Mouse (Mus musculus) frontal cortex, adult (tissue): ENCODE results near the gene Arfgef2.

Experiments used
- ATAC-seq: cut with Nextera tagmentation; 2 replicates; pipeline ENCODE4 v1.9.2; 2017; ENCODE audit warnings: mild to moderate bottlenecking, moderate library complexity, mixed read lengths; ENCODE audit not compliant: low TSS enrichment

Arfgef2 gene

DNA sequence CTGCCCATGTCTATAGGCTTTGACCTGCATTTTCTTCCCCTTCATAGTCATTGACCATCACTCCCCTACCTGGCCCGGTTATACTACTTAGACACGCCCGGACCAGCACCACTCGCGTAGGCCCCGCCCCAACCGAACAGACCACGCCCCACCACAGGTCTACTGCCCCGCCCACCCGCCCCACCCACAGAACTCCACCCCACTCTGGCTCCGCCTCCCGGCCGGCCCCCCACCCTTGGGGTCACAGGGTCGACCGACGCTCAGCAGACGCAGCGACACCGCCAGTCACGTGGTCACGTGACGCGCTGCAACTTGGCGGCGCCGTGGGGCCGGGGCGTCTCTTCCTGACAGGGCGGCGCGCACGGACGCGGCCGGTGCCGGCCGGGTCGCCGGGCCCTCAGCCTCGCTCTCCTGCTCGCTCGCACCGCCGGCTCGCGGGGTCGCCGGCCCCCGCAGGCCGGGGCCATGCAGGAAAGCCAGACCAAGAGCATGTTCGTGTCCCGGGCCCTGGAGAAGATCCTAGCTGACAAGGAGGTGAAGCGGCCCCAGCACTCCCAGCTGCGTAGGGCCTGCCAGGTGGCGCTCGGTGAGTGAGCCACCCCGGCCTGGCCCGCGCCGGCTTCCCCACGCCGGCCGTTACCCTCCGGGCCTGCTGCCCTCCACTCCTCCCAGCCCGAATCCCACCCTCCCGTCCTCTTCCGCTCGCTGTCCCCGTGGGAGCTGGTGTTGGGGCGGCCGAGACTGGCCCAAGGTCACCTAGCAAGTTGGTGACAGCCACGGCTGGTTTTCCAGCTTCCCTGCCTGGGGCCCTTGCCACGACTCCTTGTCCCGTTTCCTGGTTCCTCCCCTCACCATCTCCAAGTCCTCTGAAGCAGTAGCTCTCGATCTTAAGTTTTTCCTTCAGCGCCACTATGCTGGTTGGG lies at the start of gene Arfgef2:
Arfgef2 (plus strand) TSS at position 339 of the 923 bp plus-strand sequence.
- ATAC-seq, result peak; percentile 61

DNA sequence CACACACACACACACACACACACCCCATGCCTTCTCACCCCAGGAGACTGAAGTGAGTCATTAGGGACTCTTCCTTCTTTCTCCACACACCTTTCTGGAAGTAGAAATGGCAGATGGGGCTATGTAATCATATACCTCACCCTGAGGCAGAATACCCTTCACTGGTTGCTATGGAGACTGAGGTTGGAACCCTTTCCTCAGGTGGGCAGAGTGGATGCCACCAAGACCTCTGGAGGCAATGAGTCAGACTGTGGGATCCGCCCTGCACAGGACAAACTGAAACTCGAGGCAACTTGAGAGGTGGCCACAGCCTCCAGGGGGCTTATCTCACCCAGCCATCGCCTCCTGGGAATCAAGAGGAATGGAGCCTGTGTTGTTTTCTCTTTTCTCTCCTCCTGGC lies 47.4 kb upstream of the Arfgef2 start:
- no peak for ATAC-seq

DNA sequence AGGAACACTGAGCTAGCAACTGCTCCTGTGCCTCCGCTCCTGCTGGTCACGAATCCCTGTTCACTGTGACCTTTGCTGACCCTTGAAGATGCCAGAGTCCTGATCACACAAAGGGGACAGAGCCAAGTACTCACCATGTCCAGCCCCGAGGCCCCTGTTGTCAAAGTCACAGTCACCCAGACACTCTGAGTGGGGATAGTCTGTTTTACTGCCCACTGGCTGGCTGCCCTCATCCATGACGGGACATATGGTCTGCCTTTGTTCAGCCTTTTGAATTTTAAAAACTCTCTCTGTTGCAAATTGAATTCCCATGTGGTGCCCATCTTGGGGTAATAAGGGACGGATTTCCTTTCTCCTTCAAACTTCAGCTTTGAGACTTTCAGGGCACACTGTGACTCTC lies 41.3 kb upstream of the Arfgef2 start:
- ATAC-seq, result peak; percentile 9; the same call in 1 of the 2 replicates

DNA sequence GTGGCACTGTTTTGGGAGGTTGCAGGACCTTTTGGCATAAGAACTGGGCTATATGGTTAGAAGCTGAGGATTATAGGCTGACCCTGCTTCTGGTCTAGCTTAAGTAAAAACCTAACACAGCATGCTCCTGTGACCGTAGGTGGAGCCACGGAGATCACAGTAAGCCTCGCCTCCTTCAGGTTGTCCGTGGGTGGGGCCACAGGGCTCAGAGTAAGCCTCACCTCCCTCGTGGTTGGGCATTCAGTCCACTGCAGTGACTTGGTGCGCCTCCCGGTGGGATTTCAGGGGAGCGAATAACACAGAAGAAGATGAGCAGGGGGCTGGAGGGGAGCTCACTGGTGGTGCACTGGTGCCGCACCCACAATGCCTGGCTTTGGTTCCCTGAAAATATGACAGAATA lies 37.8 kb upstream of the Arfgef2 start:
- no peak for ATAC-seq

DNA sequence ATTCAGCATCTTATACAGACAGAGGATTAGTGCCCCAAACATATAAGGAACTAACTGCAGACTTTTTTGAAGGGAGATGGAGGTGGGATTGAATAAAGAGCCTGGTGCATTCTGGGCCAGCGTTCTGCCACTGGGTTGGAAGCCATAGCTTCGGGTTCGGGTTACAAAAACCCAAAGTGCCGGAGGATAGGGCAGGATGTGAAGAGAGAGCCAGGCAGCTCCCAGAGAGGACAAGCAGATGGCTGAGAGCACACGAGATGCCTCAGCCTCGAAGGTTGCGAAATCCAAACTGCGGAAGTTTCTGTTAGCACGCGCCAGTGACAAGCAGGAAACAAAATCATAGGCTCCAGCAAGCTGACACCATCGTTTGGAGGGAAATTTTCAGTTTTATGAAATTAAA lies 34.0 kb upstream of the Arfgef2 start:
- no peak for ATAC-seq

DNA sequence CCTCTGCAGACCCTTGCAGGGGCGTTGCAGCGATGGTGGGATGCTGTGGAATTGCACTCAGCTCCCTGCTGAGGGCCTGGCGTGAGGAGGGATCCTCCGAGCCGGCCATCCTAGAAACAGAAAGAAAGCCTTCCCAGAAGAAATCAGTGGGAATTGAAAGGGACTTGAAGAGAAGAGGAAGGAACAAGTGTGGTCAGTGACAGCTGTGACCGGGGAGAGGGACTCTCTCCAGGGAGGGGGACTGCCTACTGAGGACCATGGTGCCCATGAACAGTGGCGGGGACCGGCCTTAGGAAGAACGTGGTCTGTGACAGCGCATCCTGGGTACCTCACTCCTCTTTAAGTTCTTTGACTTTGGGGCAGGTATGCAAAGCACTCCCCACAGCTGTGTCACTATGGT lies 31.8 kb upstream of the Arfgef2 start:
- ATAC-seq, result no peak

DNA sequence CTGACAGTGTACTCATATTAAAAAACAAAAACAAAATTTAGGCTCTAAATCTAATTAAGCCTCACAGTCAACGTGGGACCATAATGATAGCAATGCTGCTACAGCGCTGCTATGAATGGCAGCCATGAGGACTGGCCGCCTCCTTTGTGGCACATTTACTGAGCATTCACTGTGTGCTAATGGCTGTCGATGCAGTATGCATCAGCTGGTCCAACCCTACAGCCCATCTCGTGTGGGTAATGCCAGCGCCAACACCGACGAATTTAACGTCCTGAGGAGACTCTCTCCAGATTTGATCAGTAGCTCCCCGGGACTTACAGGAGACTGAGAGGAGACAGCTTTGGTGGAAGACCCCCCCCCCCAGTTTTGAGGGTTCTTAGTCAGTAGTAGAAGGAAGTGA lies 31.1 kb upstream of the Arfgef2 start:
- ATAC-seq, result no peak

DNA sequence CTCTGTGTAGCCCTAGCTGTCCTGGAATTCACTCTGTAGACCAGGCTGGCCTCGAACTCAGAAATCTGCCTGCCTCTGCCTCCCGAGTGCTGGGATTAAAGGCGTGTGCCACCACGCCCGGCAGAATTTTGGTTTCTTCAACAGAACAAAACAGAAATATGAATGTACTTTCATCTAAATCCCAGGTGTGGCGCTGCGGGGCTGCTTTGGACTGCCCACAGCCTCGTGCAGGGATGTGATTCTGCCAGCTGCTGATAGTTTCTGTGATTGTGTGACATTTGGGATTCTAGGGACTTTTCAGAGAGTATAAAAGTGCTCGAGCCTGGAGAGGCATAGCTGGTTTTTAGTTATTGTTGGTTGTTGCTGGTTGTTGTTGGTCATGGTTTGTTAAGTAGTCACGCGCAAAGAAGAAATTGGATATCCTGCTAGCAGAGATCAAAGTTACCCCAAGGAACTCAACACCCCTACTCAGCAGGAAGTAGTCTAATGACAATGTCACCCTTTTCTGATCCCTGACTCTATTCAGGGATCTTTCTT lies 30.0 kb upstream of the Arfgef2 start:
- no peak for ATAC-seq

DNA sequence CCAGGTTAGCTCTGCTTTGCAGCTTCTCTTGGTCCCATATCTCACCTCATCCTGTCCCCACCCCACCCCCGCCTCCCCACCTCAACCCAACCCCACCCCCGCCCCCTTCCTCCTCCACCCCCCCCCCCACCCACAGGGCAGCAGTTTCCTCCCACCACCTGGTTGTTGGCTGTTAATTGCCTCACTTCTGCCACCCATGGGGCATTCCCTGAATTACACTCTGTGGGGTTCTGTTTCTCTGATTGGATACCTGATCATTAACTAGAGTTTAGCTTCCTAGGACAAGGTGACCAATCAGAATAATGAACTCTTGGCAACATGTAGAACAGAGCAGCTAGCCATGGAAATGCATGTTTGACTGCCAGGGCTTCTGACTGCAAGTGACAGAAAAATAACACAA lies 29.1 kb upstream of the Arfgef2 start:
- no peak for ATAC-seq

DNA sequence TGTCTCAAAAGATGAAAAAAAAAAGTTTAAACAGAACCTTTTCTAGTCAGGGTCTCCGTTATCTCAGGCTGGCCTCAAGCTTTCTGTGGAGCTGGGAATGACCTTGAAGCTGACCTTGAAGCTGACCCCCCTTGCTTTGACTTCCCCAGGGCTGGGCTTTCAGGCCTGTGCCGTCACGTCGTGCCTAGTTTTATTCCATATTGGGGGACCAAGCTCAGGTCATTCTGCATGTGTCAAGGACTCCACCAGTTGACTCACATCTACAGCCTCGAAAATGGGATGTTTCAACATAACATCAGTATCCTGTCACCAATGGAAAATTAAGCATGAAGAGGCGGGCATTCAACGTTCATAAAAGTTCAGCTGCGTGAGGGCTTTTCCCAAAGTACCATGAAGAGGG lies 25.4 kb upstream of the Arfgef2 start:
- ATAC-seq, result no peak

DNA sequence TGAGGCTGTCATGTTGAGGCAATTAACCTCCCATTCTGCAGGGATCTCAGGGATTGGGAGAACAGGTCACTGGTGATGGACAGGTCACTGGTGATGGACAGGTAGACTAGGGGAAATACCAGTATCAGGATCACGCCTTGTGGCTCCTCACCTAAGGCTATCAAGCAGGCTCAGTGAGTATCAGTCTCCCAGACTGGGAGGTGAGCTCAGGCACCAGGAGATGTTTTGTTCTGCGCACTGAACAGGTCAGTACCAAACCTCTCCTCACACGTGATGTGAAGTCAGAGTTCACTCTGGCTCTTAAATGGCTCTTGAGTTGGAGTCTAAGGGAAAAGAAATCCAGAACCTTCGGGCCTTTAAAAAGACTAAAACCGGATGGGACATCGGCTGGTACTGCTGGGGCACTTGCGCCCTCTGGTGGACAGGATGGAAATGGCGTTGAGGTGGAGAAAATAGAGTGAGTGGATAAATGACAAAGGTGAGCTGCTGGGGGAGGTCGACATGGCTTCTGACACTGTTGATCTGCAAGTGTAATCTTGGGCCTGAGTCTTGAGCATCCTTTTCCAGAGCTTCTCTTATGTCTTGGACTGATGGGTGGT lies 24.3 kb upstream of the Arfgef2 start:
- peak; percentile 47; the same call in 1 of the 2 replicates for ATAC-seq

DNA sequence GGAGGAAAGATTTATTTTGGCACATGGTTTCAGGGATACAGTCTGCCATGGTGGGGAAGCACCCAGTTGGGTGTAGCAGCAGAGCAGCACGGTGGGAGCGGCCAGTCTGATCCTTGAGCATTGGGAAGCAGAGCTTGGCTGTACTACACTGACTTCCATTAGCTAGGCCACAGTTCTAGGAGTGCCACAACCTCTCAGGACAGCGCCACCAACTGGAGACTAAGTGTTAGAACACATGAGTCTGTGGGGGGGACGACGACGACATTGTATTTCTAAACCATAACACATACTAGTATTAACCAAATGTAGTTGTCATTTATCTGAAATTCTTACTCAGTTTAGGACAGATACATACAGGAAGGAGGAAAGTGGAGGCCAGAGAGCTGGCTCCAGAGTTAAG lies 21.0 kb upstream of the Arfgef2 start:
- ATAC-seq, result no peak

DNA sequence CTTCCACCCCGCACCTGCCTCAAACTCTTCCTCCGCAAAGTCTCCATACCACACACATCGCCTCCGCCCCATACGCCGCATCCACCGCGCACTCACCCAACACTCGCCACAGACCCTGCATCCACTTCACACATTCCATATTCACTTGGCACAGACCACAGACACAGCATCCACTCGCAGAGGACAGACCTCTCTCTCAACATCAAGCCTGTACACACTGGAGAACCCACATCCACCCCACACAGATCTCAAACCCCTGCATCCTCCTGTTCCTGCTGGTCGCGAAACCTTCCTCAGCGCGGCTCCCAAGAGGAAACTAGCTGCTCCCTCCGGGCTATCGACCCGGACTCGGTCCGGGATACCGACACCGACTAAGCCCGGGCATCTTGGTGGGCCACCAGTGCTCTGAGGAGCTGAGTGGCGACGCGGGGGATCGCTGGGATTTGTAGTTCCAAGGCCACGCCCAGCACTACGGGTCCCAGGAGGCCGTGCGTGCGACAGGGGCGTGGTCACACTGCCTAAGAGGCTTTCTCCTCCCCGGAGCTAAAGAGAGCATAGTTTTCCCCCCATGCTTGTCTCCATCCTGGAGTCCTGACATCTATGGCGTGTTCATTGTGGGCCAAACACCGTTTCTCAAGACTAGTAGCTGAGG lies 18.9 kb upstream of the Arfgef2 start:
- ATAC-seq, result peak; percentile 98

DNA sequence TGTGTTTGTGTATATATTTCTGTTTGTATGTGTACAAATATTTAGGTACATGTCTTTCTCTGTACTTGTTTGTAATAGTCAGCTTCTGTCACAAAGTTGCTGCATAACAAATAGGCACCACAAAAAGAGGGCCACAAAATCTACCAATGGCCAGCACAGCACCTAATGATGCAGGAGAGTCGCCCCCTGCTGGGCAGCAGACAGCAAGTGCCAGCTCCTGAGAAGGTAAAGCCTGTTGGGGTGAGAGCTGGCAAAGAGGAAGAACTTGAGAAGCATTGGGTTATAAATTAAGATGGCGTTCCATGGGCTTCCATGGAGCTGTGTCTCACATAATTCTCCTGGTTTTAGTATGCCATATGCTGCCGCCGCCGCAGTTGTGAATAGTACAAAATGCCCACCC lies 13.7 kb upstream of the Arfgef2 start:
- ATAC-seq, result no peak

DNA sequence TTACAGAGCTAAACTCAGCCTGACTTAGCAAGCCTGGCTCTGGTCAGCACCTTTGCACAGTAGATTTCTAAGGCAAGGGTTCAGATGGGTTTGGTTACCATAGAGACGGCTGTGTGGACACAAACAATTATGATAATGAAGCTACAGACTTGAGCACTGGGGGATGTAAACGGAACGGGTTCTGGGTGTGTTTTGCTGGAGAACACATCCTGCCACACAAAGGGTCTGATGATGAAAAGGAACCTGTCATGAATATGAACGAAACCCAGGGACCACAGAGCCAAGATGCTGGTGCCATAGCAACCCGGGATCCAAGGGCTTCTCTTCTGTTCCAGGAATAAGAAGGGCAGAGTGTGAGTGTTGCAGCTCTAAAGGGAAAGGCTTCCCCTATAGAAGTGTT lies 13.0 kb upstream of the Arfgef2 start, which contains the start of gene Trp53rkb:
Trp53rkb (plus strand) TSS at position 177 of the 400 bp plus-strand sequence.
- peak; percentile 14; the same call in 1 of the 2 replicates for ATAC-seq

DNA sequence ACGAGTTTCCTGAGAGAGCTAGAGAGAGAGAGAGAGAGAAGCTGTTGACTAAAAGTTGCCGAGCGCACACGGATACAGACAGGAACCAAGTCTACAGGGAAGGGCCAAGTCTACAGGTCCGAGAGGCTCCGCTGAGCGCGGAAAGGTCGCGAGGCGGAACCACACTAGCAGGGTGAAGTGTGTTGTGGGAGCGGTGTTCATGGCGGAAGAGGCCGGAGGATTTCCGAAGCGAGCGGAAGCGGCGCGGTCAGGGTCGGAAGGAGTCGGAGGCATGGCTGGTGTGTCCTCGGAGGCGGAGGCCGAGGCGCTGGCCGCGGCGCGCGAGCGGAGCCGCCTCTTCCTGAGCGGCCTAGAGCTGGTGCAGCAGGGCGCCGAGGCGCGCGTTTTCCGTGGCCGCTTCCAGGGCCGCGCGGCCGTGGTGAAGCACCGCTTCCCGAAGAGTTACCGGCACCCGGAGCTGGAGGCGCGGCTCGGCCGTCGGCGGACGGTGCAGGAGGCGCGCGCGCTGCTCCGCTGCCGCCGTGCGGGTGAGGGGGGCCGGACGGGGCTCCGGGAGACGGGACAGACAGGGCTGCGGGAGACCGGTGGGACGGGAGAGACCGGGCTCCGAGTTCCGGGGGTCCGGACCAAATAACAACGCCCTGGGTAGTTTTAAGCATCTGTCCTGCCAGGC lies 11.7 kb upstream of the Arfgef2 start:
- ATAC-seq, result peak; percentile 96

DNA sequence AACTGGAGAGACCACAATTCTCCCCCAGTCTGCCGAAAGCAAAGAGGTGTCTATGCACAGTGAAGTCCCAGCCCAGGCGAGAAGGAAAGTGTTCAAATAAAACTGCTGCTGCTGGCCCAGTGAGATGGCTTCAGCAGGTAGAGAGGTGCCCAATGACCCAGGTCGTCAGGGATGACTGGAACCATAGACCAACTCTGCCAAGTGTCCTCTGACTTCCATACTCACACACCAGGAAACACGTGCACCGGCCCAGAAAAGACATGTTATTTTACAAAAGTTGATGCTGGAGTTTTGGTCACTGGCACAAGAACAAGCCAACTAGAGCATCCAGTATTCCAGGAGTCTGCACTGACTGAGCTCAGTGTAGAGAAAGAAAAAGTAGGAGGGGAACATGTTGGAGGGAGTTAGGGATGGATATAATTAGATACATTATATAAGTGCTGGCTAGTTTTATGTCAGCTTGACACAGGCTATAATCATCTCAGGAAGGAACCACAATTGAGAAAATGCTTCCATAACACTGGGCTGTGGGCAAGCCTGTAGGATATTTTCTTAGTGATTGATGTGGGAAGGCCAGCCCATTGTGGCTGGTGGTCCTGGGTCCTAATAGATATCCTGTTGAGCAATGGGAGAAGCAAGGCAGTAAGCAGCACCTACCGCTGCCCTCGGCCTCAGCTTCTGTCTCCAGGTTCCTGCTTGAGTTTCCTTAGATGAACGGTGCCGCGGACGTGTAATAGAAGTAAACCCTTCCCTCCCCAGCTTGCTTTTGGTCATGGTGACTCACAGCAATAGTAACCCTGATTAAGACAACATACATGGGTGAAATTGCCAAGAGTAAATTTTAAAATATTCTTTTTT lies 5.5 kb upstream of the Arfgef2 start:
- peak; percentile 91 for ATAC-seq

DNA sequence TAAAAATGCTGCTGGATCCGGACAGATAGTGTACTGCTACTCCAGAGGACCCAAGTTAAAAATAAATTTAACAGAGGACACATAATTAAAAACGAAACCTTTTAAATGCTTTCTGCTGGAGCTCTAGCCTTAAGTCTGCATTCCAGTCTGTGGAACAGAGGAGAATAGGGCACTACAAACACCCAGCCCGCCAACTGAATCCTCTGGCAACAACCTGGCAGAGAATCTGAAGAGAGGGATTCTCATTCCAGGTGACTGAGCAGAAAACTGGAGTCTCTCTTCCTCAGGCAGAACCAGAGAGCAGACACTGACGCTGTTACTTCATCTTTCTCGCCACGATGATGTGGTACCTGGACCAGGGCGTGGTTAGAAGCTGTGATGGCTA lies 4.9 kb upstream of the Arfgef2 start:
- ATAC-seq, result no peak

DNA sequence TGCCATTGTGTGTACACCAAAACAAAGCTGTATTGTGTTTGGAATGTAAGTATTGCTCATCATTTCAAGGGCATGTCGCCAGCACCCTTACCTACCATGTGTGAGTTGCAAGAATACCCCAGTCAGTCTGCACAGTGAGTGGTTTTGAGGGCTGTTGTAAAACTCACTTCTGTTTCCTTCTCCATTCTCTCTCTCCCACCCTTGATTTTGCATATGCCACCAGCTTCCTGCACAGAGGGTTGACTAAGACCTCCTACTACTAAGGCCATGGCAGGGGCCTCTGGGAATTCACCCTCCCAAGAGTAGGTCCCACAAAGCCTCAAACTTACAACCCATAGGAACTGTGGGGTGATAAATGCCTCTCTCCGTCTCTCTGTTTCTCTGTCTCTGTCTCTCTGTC lies 4.0 kb upstream of the Arfgef2 start:
- no peak for ATAC-seq

DNA sequence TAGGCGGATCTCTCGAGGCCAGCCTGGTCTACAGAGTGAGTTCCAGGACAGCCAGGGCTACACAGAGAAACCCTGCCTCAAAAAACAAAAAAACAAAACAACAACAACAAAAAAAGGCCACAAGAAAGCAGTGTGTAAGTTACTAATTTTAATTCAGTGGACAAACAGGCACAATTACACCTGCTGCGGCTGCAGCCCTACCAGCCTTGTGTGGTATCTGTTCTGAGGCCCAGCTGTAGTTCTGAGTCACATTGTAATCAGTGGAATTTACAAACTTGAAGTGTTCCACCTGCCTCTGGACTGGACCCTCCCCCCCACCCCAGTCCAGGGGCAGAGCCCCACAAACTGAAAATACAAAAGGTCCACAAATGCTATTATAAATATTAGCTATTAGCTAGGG lies 2.1 kb upstream of the Arfgef2 start:
- no peak for ATAC-seq

DNA sequence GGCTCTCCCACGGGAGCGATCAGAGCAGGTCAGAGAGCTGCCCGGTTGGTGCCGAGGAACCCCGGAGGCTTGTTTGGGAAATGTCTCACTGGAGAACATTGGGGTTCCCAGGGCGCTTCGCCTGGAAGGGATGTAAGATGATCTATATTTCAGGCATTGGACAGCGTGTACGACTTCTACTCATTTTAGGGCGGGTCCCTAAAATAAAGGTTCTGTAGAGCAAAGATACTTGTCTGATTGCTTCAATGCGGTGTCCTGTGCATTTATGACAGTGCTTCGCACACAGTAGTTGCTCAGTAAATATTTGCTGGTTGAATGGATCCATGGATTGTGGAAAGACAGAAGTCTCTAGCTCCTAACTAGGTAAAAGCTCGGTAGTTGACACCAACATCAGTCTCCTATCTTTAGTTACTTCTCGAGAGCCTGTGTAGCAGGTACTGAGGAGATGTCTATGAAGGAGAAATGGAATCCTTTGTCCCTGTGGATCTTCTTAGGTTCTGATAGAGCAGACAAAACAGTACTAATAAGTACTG lies 851 bp downstream of the Arfgef2 start:
- ATAC-seq, result peak; percentile 18; the same call in 1 of the 2 replicates
